Mouse (Mus musculus) left cerebral cortex, postnatal 4 days (tissue): ENCODE measurements at regions not wholly inside any gene's neighbourhood (a gene's known extent, or its start where the extent isn't known, plus 50 kb on each side); places are given as distances from the start of the nearest gene placed in this dataset.

ENCODE experiments used
- DNase-seq: peaks from one replicate; pipeline ENCODE4 v3.0.0-alpha.2; 2022
- intact Hi-C: fragments of 180-260 bp; cut with DNase I; formaldehyde crosslinking; loops from one replicate; pipeline ENCODE4 v1.15.1; 2025

GRCm38 (mm10) chr8:116452806-116453205 lies 52.0 kb upstream of the Dynlrb2 start:
- no peak for DNase-seq
- intact Hi-C loops = no loop called here

- no peak for DNase-seq
- intact Hi-C loops = no loop called here
These were observed 53.4 kb upstream of the Dynlrb2 start for GRCm38 (mm10) chr8:116451397-116451796.

- intact Hi-C loops = no loop called here
- DNase-seq = no peak
These were observed 57.3 kb upstream of the Dynlrb2 start for GRCm38 (mm10) chr8:116447452-116447851.

- DNase-seq = no peak
- intact Hi-C loops = loop anchor here (5.0 kb wide), 1 partner anchor 1991 kb away; no protein-coding TSS in a partner anchor
These were observed 61.9 kb upstream of the Dynlrb2 start for GRCm38 (mm10) chr8:116442827-116443226.

- DNase-seq = peak; percentile 77
- intact Hi-C loops = loop anchor here (5.0 kb wide), 1 partner anchor 732 kb away; the partner anchor contains the start of gene Maf
These were observed 65.9 kb upstream of the Dynlrb2 start for GRCm38 (mm10) chr8:116438895-116439294.

GRCm38 (mm10) chr8:116435268-116435980 lies 69.3 kb upstream of the Dynlrb2 start:
- intact Hi-C loops = loop anchor here (5.0 kb wide), 1 partner anchor 728 kb away; the partner anchor contains the start of gene Maf
- no peak for DNase-seq

GRCm38 (mm10) chr8:116430051-116430450 lies 74.7 kb upstream of the Dynlrb2 start:
- DNase-seq = no peak
- intact Hi-C loops = no loop called here

GRCm38 (mm10) chr8:116429649-116430048 lies 75.1 kb upstream of the Dynlrb2 start:
- DNase-seq = no peak
- intact Hi-C loops = no loop called here

GRCm38 (mm10) chr8:116422826-116423225 lies 81.9 kb upstream of the Dynlrb2 start:
- intact Hi-C loops = no loop called here

GRCm38 (mm10) chr8:116412703-116413102 lies 92.1 kb upstream of the Dynlrb2 start:
- no peak for DNase-seq
- intact Hi-C loops = no loop called here

More at GRCm38 (mm10) chr8:116422826-116423225, 81.9 kb upstream of the Dynlrb2 start:
- DNase-seq = no peak

- intact Hi-C loops = no loop called here
- DNase-seq = no peak
These were observed 94.7 kb upstream of the Dynlrb2 start for GRCm38 (mm10) chr8:116410041-116410440.

GRCm38 (mm10) chr8:116409011-116409410 lies 95.8 kb upstream of the Dynlrb2 start:
- intact Hi-C loops = no loop called here
- no peak for DNase-seq

GRCm38 (mm10) chr8:116404571-116404970 lies 100.2 kb upstream of the Dynlrb2 start:
- no peak for DNase-seq
- intact Hi-C loops = no loop called here

- DNase-seq = no peak
- intact Hi-C loops = no loop called here
These were observed 101.4 kb upstream of the Dynlrb2 start for GRCm38 (mm10) chr8:116403366-116403765.

GRCm38 (mm10) chr8:116399452-116399851 lies 105.3 kb upstream of the Dynlrb2 start:
- intact Hi-C loops = no loop called here
- no peak for DNase-seq

GRCm38 (mm10) chr8:116398565-116399205 lies 106.1 kb upstream of the Dynlrb2 start:
- DNase-seq = no peak
- intact Hi-C loops = no loop called here

- DNase-seq = no peak
- intact Hi-C loops = no loop called here
These were observed 119.4 kb upstream of the Dynlrb2 start for GRCm38 (mm10) chr8:116385193-116385955.

- intact Hi-C loops = no loop called here
- DNase-seq = no peak
These were observed 120.2 kb upstream of the Dynlrb2 start for GRCm38 (mm10) chr8:116384418-116385089.

GRCm38 (mm10) chr8:116383495-116384417 lies 121.0 kb upstream of the Dynlrb2 start:
- intact Hi-C loops = no loop called here
- peak; percentile 6 for DNase-seq

- intact Hi-C loops = no loop called here
- DNase-seq = no peak
These were observed 121.7 kb upstream of the Dynlrb2 start for GRCm38 (mm10) chr8:116383036-116383435.
